Mouse (Mus musculus) frontal cortex, adult 2 months (tissue): ENCODE results near the gene Nbea. TPM values are rescaled to one million over a fixed set of nuclear protein-coding genes. Genes with fewer than 3 reads are reported as not detected.

ENCODE experiments used
- DNase-seq, 2 experiments: peaks; one replicate each; pipeline ENCODE4 v3.0.0; 2022; ENCODE audit warnings: low spot score in 1 of 2; ENCODE audit errors: extremely low spot score in 1 of 2
- polyA plus RNA-seq: library from polyadenylated mRNA; depleted of rRNA; stranded (reverse); fragments of >200 nt; gene quantifications from 2 replicates; pipeline ENCODE4 v1.2.3, GENCODE M21; 2012; rRNA removed

Gene Nbea
- polyA plus RNA-seq: 111 and 119 TPM in 2 replicates

- peak; percentile 67 to 89 for DNase-seq
These were observed at the start of gene Nbea for GRCm38 (mm10) chr3:56183159-56184133. TSS of gene Nbea (minus strand) at chr3:56183701.

GRCm38 (mm10) chr3:56229283-56229682, 45.8 kb upstream of the Nbea start:
- no peak for DNase-seq

- no peak for DNase-seq
These were observed 32.5 kb upstream of the Nbea start for GRCm38 (mm10) chr3:56215989-56216388.

- DNase-seq: peak in 1 of 2 experiments; percentile 29
These were observed 20.5 kb upstream of the Nbea start for GRCm38 (mm10) chr3:56203968-56204367.

GRCm38 (mm10) chr3:56188238-56188637, 4.7 kb upstream of the Nbea start:
- DNase-seq: no peak

- DNase-seq: no peak
These were observed 3.8 kb upstream of the Nbea start for GRCm38 (mm10) chr3:56187131-56187779.

- peak; percentile 23 to 49 for DNase-seq
These were observed 936 bp downstream of the Nbea start for GRCm38 (mm10) chr3:56182371-56183158.

GRCm38 (mm10) chr3:56181991-56182370, 1.5 kb downstream of the Nbea start:
- peak in 1 of 2 experiments; percentile 14 for DNase-seq

GRCm38 (mm10) chr3:56181025-56181424, 2.5 kb downstream of the Nbea start:
- DNase-seq: peak in 1 of 2 experiments; percentile 45

- no peak for DNase-seq
These were observed 25.6 kb downstream of the Nbea start for GRCm38 (mm10) chr3:56157864-56158263.

GRCm38 (mm10) chr3:56126674-56127073, 56.8 kb downstream of the Nbea start:
- DNase-seq: no peak

GRCm38 (mm10) chr3:56116647-56117046, 66.9 kb downstream of the Nbea start:
- DNase-seq: no peak

GRCm38 (mm10) chr3:56108101-56108500, 75.4 kb downstream of the Nbea start:
- no peak for DNase-seq

GRCm38 (mm10) chr3:56097105-56097504, 86.4 kb downstream of the Nbea start:
- DNase-seq: no peak

GRCm38 (mm10) chr3:56079015-56079612, 104.4 kb downstream of the Nbea start:
- DNase-seq: peak in 1 of 2 experiments; percentile 58

GRCm38 (mm10) chr3:56067849-56068248, 115.7 kb downstream of the Nbea start:
- peak in 1 of 2 experiments; percentile 45 for DNase-seq

GRCm38 (mm10) chr3:56066360-56067040, 117.0 kb downstream of the Nbea start:
- no peak for DNase-seq

- no peak for DNase-seq
These were observed 118.3 kb downstream of the Nbea start for GRCm38 (mm10) chr3:56065234-56065633.

GRCm38 (mm10) chr3:56045659-56046336, 137.7 kb downstream of the Nbea start:
- DNase-seq: no peak
